Mouse (Mus musculus): ENCODE measurements around the gene Traf3.

Gene Traf3

GRCm38 (mm10) chr12:111153946-111154345 is 12.2 kb upstream of the Traf3 start:
- no peak for DNase-seq

GRCm38 (mm10) chr12:111154641-111155040 is 11.5 kb upstream of the Traf3 start:
- DNase-seq, result no peak

GRCm38 (mm10) chr12:111155756-111156155 is 10.4 kb upstream of the Traf3 start:
- DNase-seq, result no peak

GRCm38 (mm10) chr12:111159659-111160428 is 6.3 kb upstream of the Traf3 start:
- peak; percentile 58 for DNase-seq

GRCm38 (mm10) chr12:111160871-111161270 is 5.3 kb upstream of the Traf3 start:
- DNase-seq, result no peak

- DNase-seq, result no peak
These were observed 4.2 kb upstream of the Traf3 start for GRCm38 (mm10) chr12:111161943-111162311.

GRCm38 (mm10) chr12:111162312-111163061 is 3.7 kb upstream of the Traf3 start:
- peak; percentile 58 for DNase-seq

GRCm38 (mm10) chr12:111164310-111164751 is 1.8 kb upstream of the Traf3 start:
- DNase-seq, result peak; percentile 80

GRCm38 (mm10) chr12:111165146-111165812 is 891 bp upstream of the Traf3 start:
- peak; percentile 66 for DNase-seq

GRCm38 (mm10) chr12:111166681-111167289 is 615 bp downstream of the Traf3 start:
- no peak for DNase-seq

GRCm38 (mm10) chr12:111168891-111169290 is 2.7 kb downstream of the Traf3 start:
- DNase-seq, result no peak

GRCm38 (mm10) chr12:111178772-111179171 is 12.6 kb downstream of the Traf3 start:
- no peak for DNase-seq

- DNase-seq, result no peak
These were observed 15.7 kb downstream of the Traf3 start for GRCm38 (mm10) chr12:111181848-111182247.

- no peak for DNase-seq
These were observed 16.2 kb downstream of the Traf3 start for GRCm38 (mm10) chr12:111182378-111182777.

GRCm38 (mm10) chr12:111184476-111184875 is 18.3 kb downstream of the Traf3 start, which contains the start of gene 4930595D18Rik:
Gene 4930595D18Rik, minus strand, starts transcription at chr12:111184491.
- no peak for DNase-seq

- no peak for DNase-seq
These were observed 20.8 kb downstream of the Traf3 start for GRCm38 (mm10) chr12:111186986-111187385.

- DNase-seq, result no peak
These were observed 22.1 kb downstream of the Traf3 start for GRCm38 (mm10) chr12:111188295-111188694.

GRCm38 (mm10) chr12:111190355-111190754 is 24.2 kb downstream of the Traf3 start:
- no peak for DNase-seq

- DNase-seq, result no peak
These were observed 24.7 kb downstream of the Traf3 start for GRCm38 (mm10) chr12:111190891-111191290.

GRCm38 (mm10) chr12:111192777-111193176 is 26.6 kb downstream of the Traf3 start:
- no peak for DNase-seq

GRCm38 (mm10) chr12:111193331-111193730 is 27.2 kb downstream of the Traf3 start:
- no peak for DNase-seq

- no peak for DNase-seq
These were observed 30.4 kb downstream of the Traf3 start for GRCm38 (mm10) chr12:111196548-111196947.

- no peak for DNase-seq
These were observed 36.9 kb downstream of the Traf3 start for GRCm38 (mm10) chr12:111203076-111203475.

All from liver (tissue).